Mouse (Mus musculus): ENCODE results near the gene Fmo2. TPM values are rescaled to one million over a fixed set of nuclear protein-coding genes. Genes with fewer than 3 reads are reported as not detected.
A peak's percentile ranks its signal among the peaks of the same experiment; 100 is the strongest.

The Fmo2 gene
- polyA plus RNA-seq, 1 experiment from 2014 or later, result not detected

DNA sequence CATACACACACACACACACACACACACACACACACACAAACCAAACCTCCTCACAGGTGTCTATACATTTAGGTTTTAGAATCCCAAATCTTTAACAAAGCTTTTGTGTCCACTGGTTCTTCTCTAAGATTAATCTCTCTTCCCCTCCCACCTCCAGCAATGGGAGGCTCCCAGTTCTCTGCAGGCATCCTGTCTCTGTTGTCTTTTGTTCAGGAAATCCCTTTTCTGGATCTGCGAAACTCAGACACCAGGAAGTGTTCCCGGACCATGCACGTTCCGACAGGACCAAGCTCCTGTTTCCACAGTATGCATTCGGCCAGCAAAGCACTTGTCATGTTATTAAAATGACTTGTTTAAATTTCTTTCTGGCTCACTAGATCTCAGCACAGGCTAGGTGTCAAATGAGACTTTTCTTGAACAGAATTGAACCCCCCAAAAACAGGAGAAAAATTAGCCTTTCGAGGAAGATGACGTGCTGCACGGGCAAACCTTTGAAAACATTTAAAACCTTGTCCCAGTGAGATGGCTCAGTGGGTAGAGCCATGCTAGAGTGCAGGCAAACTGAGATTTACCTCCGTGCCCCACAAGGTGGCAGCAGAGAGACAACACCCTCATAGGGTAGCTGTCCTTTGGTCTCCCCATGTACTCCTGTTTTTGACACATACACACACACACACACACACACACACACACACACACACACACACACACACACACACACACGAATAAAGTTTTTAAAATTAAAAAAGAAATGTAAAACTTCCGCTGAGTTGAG lies 18.7 kb downstream of the Fmo2 start:
- 64% methylated on average over 11 of the region's 11 CpGs for WGBS
- Histone ChIP-seq H3K4me2 (ENCODE audit: low read depth) (no peak overlapping the region), H3K36me3 (ENCODE audit: control insufficient read depth, insufficient read depth, low read length) (no peaks in the 10 kb centered on the region), H3K27me3 (ENCODE audit: control insufficient read depth, insufficient read depth, low read length) (no peaks in the 10 kb centered on the region), H3K9me3 (ENCODE audit: control insufficient read depth, low read length) (no peaks in the 10 kb centered on the region), H3K4me3 (ENCODE audit: low read depth, low read length) (no peak overlapping the region), H3K4me1 (ENCODE audit: control insufficient read depth, insufficient read depth, low read length) (no peaks in the 10 kb centered on the region), H3K27ac (ENCODE audit: low read depth, low read length) (no peak overlapping the region), H3K9ac (ENCODE audit: low read length) (no peak overlapping the region)
- ATAC-seq (ENCODE audit: insufficient read depth, low FRiP score, low TSS enrichment), result no peak
- peak; percentile 56 for DNase-seq (ENCODE audit: low spot score)

DNA sequence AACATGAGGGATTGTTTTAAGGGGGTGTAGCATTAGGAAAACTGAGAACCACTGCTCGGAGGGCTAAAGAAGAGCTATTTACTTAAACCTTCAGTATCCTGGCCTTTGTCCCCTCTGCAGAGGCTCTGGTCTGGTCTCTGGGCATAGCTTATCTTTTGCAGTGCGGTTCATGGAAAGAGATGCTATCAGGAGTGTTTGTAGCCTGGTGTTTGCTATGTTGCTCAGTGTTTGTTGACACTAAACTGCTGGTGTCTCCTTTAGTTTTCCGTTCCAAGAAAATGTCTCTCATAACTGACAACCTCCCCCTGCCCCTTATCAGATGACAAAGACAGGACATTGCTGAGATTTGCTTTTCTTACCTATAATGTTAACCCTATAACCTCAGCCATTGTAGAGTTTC lies 23.4 kb downstream of the Fmo2 start:
- Histone ChIP-seq H3K27ac (ENCODE audit: low read depth, low read length) (no peak overlapping the region), H3K9me3 (ENCODE audit: control insufficient read depth, low read length) (no peaks in the 10 kb centered on the region), H3K36me3 (ENCODE audit: control insufficient read depth, insufficient read depth, low read length) (no peaks in the 10 kb centered on the region), H3K4me3 (ENCODE audit: low read depth, low read length) (no peak overlapping the region), H3K27me3 (ENCODE audit: control insufficient read depth, insufficient read depth, low read length) (no peaks in the 10 kb centered on the region), H3K4me1 (ENCODE audit: control insufficient read depth, insufficient read depth, low read length) (no peaks in the 10 kb centered on the region), H3K4me2 (ENCODE audit: low read depth) (no peak overlapping the region), H3K9ac (ENCODE audit: low read length) (no peak overlapping the region)
- ATAC-seq (ENCODE audit: insufficient read depth, low FRiP score, low TSS enrichment) (no peak), DNase-seq (ENCODE audit: low spot score) (no peak)
- WGBS, result 71% methylated on average over 3 of the region's 3 CpGs

DNA sequence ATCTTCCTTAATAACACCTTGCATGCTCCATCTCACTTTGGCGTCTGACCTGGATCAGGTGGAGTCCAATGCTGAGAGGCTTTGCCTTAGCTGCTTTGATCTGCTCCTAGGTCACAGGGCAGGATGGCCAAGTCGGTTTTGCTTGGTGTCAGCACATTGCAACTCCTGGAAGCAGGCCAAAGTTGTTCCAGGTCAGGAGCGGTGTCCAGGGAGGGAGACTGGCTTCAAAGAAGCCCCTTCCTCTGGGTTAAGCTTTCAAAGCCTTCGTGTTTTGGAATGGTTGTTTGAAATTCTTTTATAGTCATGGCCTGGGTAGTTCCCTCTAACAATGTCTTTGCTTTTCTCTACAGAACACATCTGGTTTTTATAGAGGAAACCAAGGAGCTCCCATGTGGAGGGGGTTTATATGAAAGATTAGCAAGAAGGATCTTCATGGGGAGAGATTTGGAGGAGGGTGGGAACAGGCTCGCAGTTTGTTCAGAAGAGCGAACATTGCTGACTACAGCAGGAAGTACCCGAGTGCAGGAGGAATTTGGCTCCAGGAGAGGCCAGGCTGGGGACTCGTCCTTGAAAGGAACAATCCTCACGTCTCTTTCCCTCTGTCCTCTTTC lies 26.7 kb downstream of the Fmo2 start:
- Histone ChIP-seq H3K27me3 (ENCODE audit: control insufficient read depth, insufficient read depth, low read length) (no peaks in the 10 kb centered on the region), H3K9me3 (ENCODE audit: control insufficient read depth, low read length) (no peaks in the 10 kb centered on the region), H3K4me3 (ENCODE audit: low read depth, low read length) (no peak overlapping the region), H3K36me3 (ENCODE audit: control insufficient read depth, insufficient read depth, low read length) (no peaks in the 10 kb centered on the region), H3K4me1 (ENCODE audit: control insufficient read depth, insufficient read depth, low read length) (no peaks in the 10 kb centered on the region), H3K4me2 (ENCODE audit: low read depth) (no peak overlapping the region), H3K27ac (ENCODE audit: low read depth, low read length) (0 out of 2 replicates have a peak overlapping the region, but pooled peaks have one; percentile 62), H3K9ac (ENCODE audit: low read length) (no peak overlapping the region)
- 50% methylated on average over 9 of the region's 9 CpGs for WGBS
- DNase-seq (ENCODE audit: low spot score) (peak; percentile 28), ATAC-seq (ENCODE audit: insufficient read depth, low FRiP score, low TSS enrichment) (no peak)

DNA sequence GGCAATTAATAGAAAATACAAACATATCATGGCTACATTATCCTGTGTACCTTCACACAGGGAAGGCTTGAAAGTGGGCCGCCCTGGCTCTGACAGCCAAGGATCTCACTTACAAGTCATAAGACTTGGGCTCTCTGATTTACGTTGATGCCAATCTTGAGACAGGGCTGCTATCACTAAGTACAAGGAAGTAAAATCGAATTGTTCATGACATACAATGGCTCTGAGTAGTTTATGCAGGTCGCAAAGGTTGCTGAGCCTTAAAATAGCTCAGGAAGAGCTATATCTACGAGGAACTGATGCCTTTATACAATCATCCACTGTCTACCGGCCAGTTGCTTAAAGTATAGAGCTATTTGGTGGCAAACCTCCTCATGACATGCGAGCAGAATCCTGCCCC lies 27.5 kb downstream of the Fmo2 start:
- no peak overlapping the region for H3K27ac ChIP-seq (ENCODE audit: low read depth, low read length)

DNA sequence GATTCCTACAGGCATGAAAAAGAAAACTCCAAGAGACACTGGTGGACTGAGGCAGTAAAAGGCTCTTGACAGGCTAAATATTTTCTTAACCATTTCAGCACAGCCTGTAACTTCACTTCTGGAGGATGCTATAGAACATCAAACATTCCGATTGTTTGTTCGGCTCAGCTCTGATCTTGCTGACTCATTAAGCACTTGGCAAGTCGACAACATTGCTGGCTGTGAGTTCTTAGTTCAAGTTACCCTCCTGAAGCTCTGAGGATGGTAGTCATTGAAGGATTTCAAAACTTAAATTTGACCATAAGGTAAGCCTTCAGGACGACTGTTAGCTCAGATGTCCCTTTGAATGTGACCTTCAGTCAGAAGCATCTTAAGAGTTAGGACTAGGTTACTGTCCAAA lies 31.1 kb downstream of the Fmo2 start:
- WGBS, result 79% methylated on average over 4 of the region's 4 CpGs
- no peak overlapping the region for H3K27ac ChIP-seq (ENCODE audit: low read depth, low read length)

More for the DNA sequence above, 27.5 kb downstream of the Fmo2 start:
- no peak for DNase-seq (ENCODE audit: low spot score)
- H3K9ac ChIP-seq (ENCODE audit: low read length), result no peak overlapping the region
- H3K4me1 ChIP-seq (ENCODE audit: control insufficient read depth, insufficient read depth, low read length), result no peaks in the 10 kb centered on the region
- 74% methylated on average over 7 of the region's 7 CpGs for WGBS
- ATAC-seq (ENCODE audit: insufficient read depth, low FRiP score, low TSS enrichment), result no peak
- H3K9me3 ChIP-seq (ENCODE audit: control insufficient read depth, low read length), result no peaks in the 10 kb centered on the region
- no peak overlapping the region for H3K4me2 ChIP-seq (ENCODE audit: low read depth)
- H3K36me3 ChIP-seq (ENCODE audit: control insufficient read depth, insufficient read depth, low read length), result no peaks in the 10 kb centered on the region
- H3K4me3 ChIP-seq (ENCODE audit: low read depth, low read length), result no peak overlapping the region
- no peaks in the 10 kb centered on the region for H3K27me3 ChIP-seq (ENCODE audit: control insufficient read depth, insufficient read depth, low read length)

DNA sequence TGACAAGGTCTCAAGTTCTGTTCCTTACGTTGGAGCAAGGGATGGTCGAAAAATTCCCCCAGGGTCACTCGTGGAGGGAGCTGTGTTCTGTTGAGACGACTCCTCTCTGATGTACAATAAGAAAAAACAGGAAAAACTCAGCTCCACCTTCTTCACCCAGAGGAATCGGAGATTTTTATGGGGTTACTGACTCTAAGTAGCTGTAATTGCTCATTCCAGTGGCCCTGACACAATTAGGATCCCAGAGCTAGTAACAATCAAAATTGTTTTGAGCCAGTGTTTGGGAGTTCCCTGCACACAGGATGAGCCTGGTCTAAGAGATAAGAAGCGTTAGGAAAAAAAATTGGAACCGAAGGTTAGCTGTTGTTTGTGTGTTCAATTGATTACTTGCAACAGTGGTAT lies 32.2 kb downstream of the Fmo2 start, which contains the start of gene Fmo1:
Gene Fmo1, minus strand, starts transcription at position 331 of the 402 bp plus-strand sequence.
- H3K4me3 ChIP-seq (ENCODE audit: low read depth, low read length), result no peak within 1 kb of the TSS
- WGBS, result 52% methylated on average over 7 of the region's 7 CpGs
- H3K27ac ChIP-seq (ENCODE audit: low read depth, low read length), result no peak within 1 kb of the TSS
- no peaks in the 10 kb centered on the region for H3K4me1 ChIP-seq (ENCODE audit: control insufficient read depth, insufficient read depth, low read length)
- H3K4me2 ChIP-seq (ENCODE audit: low read depth), result no peak within 1 kb of the TSS
- DNase-seq (ENCODE audit: low spot score) (no peak), ATAC-seq (ENCODE audit: insufficient read depth, low FRiP score, low TSS enrichment) (no peak)
- no peaks in the 10 kb centered on the region for H3K9me3 ChIP-seq (ENCODE audit: control insufficient read depth, low read length)
- no peak within 1 kb of the TSS for H3K9ac ChIP-seq (ENCODE audit: low read length)
- no peaks in the 10 kb centered on the region for H3K36me3 ChIP-seq (ENCODE audit: control insufficient read depth, insufficient read depth, low read length)
- no peaks in the 10 kb centered on the region for H3K27me3 ChIP-seq (ENCODE audit: control insufficient read depth, insufficient read depth, low read length)

More for the DNA sequence above, 31.1 kb downstream of the Fmo2 start:
- no peak for DNase-seq (ENCODE audit: low spot score)
- ATAC-seq (ENCODE audit: insufficient read depth, low FRiP score, low TSS enrichment), result no peak
- no peaks in the 10 kb centered on the region for H3K9me3 ChIP-seq (ENCODE audit: control insufficient read depth, low read length)
- no peak overlapping the region for H3K9ac ChIP-seq (ENCODE audit: low read length)
- H3K4me2 ChIP-seq (ENCODE audit: low read depth), result no peak overlapping the region
- no peak overlapping the region for H3K4me3 ChIP-seq (ENCODE audit: low read depth, low read length)
- H3K27me3 ChIP-seq (ENCODE audit: control insufficient read depth, insufficient read depth, low read length), result no peaks in the 10 kb centered on the region
- H3K36me3 ChIP-seq (ENCODE audit: control insufficient read depth, insufficient read depth, low read length), result no peaks in the 10 kb centered on the region
- no peaks in the 10 kb centered on the region for H3K4me1 ChIP-seq (ENCODE audit: control insufficient read depth, insufficient read depth, low read length)

DNA sequence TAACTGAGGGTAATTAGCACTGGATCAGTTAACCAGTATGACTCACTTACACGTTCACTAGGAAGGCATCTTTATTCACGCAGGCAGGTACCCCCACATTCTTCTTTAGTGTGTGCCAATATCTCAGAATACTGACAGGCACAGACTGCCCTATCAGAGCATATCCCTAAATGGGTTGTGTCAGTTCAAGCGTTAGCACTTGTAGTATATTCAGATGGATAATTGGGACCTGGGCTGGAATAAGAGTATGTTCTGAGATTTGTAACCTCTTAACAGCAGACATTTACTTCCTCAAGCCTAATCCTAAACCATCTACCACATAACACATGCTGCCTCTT lies 33.1 kb downstream of the Fmo2 start:
- Histone ChIP-seq H3K9me3 (ENCODE audit: control insufficient read depth, low read length) (no peaks in the 10 kb centered on the region), H3K4me2 (ENCODE audit: low read depth) (no peak overlapping the region), H3K27me3 (ENCODE audit: control insufficient read depth, insufficient read depth, low read length) (no peaks in the 10 kb centered on the region), H3K27ac (ENCODE audit: low read depth, low read length) (no peak overlapping the region), H3K4me3 (ENCODE audit: low read depth, low read length) (no peak overlapping the region), H3K9ac (ENCODE audit: low read length) (no peak overlapping the region), H3K36me3 (ENCODE audit: control insufficient read depth, insufficient read depth, low read length) (no peaks in the 10 kb centered on the region), H3K4me1 (ENCODE audit: control insufficient read depth, insufficient read depth, low read length) (no peaks in the 10 kb centered on the region)
- ATAC-seq (ENCODE audit: insufficient read depth, low FRiP score, low TSS enrichment), result no peak
- WGBS, result 79% methylated on average over 3 of the region's 3 CpGs
- DNase-seq (ENCODE audit: low spot score), result no peak

DNA sequence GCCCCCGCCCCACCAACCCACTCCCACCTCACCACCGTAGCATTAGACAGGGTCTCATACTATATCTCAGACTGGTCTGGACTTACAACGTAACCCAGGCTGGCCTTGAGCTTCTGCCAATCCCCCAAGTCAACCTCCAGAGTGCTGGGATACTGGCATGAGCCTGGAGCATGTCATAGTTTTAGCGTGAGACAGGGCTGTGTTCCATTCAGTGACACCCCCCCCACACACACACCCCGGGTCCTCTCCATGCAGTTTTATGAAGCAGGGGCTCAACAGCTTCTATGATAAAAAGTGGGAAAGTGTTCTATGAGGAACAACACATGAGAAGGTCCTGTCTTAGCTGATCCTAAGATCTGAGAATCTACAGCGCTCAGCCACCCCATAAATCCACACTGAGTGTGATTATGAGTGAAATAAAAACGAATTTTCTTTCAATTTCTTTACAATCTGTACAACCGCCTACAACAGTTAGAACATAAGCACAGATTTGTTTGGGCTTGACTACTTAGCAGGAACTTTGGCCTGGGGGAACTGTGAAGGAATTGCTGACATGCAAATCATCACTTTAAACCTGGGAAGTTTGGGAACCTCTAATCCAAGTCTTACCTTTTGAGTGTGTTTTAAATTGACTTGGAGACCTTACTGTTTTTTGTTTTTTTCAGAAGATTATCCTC lies 33.6 kb downstream of the Fmo2 start:
- Histone ChIP-seq H3K4me2 (ENCODE audit: low read depth) (no peak overlapping the region), H3K27me3 (ENCODE audit: control insufficient read depth, insufficient read depth, low read length) (no peaks in the 10 kb centered on the region), H3K4me1 (ENCODE audit: control insufficient read depth, insufficient read depth, low read length) (no peaks in the 10 kb centered on the region), H3K4me3 (ENCODE audit: low read depth, low read length) (no peak overlapping the region), H3K27ac (ENCODE audit: low read depth, low read length) (no peak overlapping the region), H3K9ac (ENCODE audit: low read length) (no peak overlapping the region), H3K36me3 (ENCODE audit: control insufficient read depth, insufficient read depth, low read length) (no peaks in the 10 kb centered on the region), H3K9me3 (ENCODE audit: control insufficient read depth, low read length) (no peaks in the 10 kb centered on the region)
- DNase-seq (ENCODE audit: low spot score), result no peak
- no peak for ATAC-seq (ENCODE audit: insufficient read depth, low FRiP score, low TSS enrichment)
- WGBS, result 86% methylated on average over 8 of the region's 8 CpGs
